Mouse (Mus musculus): ENCODE results near the gene Trnau1ap.
"Not testable (repeated sequence)": the region's sequence is repeated elsewhere in the genome, so short reads cannot be mapped to it uniquely, and the experiment has no call there.

The Trnau1ap gene

GRCm38 (mm10) chr4:132295696-132296390, 33.5 kb downstream of the Trnau1ap start:
- DNase-seq = no peak

- DNase-seq = no peak
These were observed 35.6 kb downstream of the Trnau1ap start for GRCm38 (mm10) chr4:132293682-132294240.

GRCm38 (mm10) chr4:132292988-132293387, 36.4 kb downstream of the Trnau1ap start:
- no peak for DNase-seq

GRCm38 (mm10) chr4:132291624-132292335, 37.6 kb downstream of the Trnau1ap start:
- no peak for DNase-seq

- DNase-seq = no peak
These were observed 38.3 kb downstream of the Trnau1ap start for GRCm38 (mm10) chr4:132291056-132291455.

GRCm38 (mm10) chr4:132288840-132289239, 40.5 kb downstream of the Trnau1ap start:
- DNase-seq = not testable (repeated sequence)

- DNase-seq = no peak
These were observed 53.4 kb downstream of the Trnau1ap start for GRCm38 (mm10) chr4:132275949-132276348.

- DNase-seq = peak; percentile 94
These were observed 55.0 kb downstream of the Trnau1ap start, which contains the start of gene Taf12 for GRCm38 (mm10) chr4:132274156-132274862. Taf12 (plus strand) TSS chr4:132274375.

- DNase-seq = peak; percentile 48
These were observed 56.2 kb downstream of the Trnau1ap start for GRCm38 (mm10) chr4:132273166-132273565.

- peak; percentile 84 for DNase-seq
These were observed 59.4 kb downstream of the Trnau1ap start for GRCm38 (mm10) chr4:132269740-132270560.

- DNase-seq = no peak
These were observed 60.2 kb downstream of the Trnau1ap start for GRCm38 (mm10) chr4:132268871-132269739.

GRCm38 (mm10) chr4:132266835-132267349, 62.4 kb downstream of the Trnau1ap start:
- DNase-seq = no peak

GRCm38 (mm10) chr4:132263313-132263712, 66.0 kb downstream of the Trnau1ap start:
- DNase-seq = no peak

- no peak for DNase-seq
These were observed 67.1 kb downstream of the Trnau1ap start for GRCm38 (mm10) chr4:132262358-132262616.
